Mouse (Mus musculus): ENCODE measurements around the gene Micall1. TPM values are rescaled to one million over a fixed set of nuclear protein-coding genes. Genes with fewer than 3 reads are reported as not detected.

Micall1 gene
- polyA plus RNA-seq (2015; fragmentation: Nextera tagmentation; extraction: Ambion mirVana), result 7.0 and 7.8 TPM in 2 replicates

GRCm38 (mm10) chr15:79108421-79109320, at the start of gene Micall1:
Gene Micall1 (plus strand): TSS chr15:79108898.
- ATAC-seq (ENCODE audit: low FRiP score, low TSS enrichment) (peak; percentile 89), DNase-seq (ENCODE audit: low spot score) (peak; percentile 82)
- H3K9me3 ChIP-seq (ENCODE audit: control insufficient read depth, low read length), result no peaks in the 10 kb centered on the region
- peaks cover 5% of the 10 kb centered on the region for H3K4me1 ChIP-seq (replicated peaks; ENCODE audit: control insufficient read depth, insufficient read depth)
- WGBS, result under 1% methylated on average over 47 of the region's 85 CpGs
- peak within 1 kb of the TSS; percentile 94 for H3K9ac ChIP-seq (ENCODE audit: low read length)
- H3K36me3 ChIP-seq (ENCODE audit: control insufficient read depth, insufficient read depth, low read length), result peaks cover 3% of the 10 kb centered on the region; the same call in 1 of the 2 replicates
- H3K27ac ChIP-seq (replicated peaks), result peak within 1 kb of the TSS; percentile 98
- peak within 1 kb of the TSS; percentile 91 for H3K4me2 ChIP-seq (replicated peaks; ENCODE audit: low read depth)
- H3K27me3 ChIP-seq (ENCODE audit: control insufficient read depth, insufficient read depth, low read length), result no peaks in the 10 kb centered on the region
- peak within 1 kb of the TSS; percentile 87 for H3K4me3 ChIP-seq (ENCODE audit: low read depth, low read length)
- TF ChIP-seq CTCF (IDR thresholded peaks at IDR 0.05; ENCODE audit: low read depth) (no peak), EP300 (optimal IDR thresholded peaks at IDR 0.05) (no peak)

DNA sequence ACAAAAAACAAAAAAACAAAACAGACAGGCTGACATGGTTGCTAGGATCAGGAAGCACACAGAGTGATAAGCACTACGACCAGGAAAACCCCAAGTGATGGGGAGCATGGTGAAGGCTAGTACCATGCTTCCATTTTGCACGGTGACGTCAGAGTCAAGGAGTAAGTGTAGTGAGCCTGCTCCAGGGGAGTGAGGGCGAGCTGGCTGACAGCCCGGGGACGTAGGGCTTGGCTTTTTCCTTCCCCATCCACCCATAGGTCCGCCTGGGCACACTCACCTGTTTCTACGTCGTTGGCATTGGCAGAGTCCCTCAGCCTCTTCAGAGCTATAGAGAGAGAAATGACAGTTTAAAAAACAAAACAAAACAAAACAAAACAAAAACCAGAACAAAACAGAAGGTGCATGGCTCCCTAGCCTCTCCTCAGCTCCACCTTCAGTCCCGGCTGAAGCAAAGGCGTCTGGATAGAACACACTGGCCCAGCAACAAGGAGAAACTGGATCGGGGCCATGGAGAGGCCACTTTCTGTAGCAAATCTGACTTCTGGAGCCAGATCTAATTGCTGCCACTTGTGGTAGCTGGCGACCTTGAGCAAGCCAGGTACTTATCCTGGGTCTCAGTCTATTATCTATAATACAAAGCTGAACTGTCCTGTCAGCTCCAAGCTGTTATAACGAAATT, 47.7 kb upstream of the Micall1 start:
- Histone ChIP-seq H3K9me3 (ENCODE audit: control insufficient read depth, low read length) (no peaks in the 10 kb centered on the region), H3K27me3 (ENCODE audit: control insufficient read depth, insufficient read depth, low read length) (no peaks in the 10 kb centered on the region), H3K4me1 (replicated peaks; ENCODE audit: control insufficient read depth, insufficient read depth) (no peaks in the 10 kb centered on the region), H3K9ac (ENCODE audit: low read length) (no peak overlapping the region), H3K36me3 (ENCODE audit: control insufficient read depth, insufficient read depth, low read length) (peaks cover 19% of the 10 kb centered on the region), H3K27ac (replicated peaks) (no peak overlapping the region), H3K4me2 (replicated peaks; ENCODE audit: low read depth) (no peak overlapping the region; the same call in 1 of the 2 replicates), H3K4me3 (ENCODE audit: low read depth, low read length) (no peak overlapping the region)
- TF ChIP-seq CTCF (IDR thresholded peaks at IDR 0.05; ENCODE audit: low read depth) (no peak), EP300 (optimal IDR thresholded peaks at IDR 0.05) (no peak)
- ATAC-seq (ENCODE audit: low FRiP score, low TSS enrichment), result no peak
- DNase-seq (ENCODE audit: low spot score), result no peak
- 76% methylated on average over 14 of the region's 14 CpGs for WGBS

- no peak for TF ChIP-seq CTCF (IDR thresholded peaks at IDR 0.05; ENCODE audit: low read depth)
- TF ChIP-seq EP300 (optimal IDR thresholded peaks at IDR 0.05), result no peak
- Histone ChIP-seq H3K9ac (ENCODE audit: low read length) (peak within 1 kb of the TSS; percentile 83), H3K4me1 (replicated peaks; ENCODE audit: control insufficient read depth, insufficient read depth) (no peaks in the 10 kb centered on the region), H3K27ac (replicated peaks) (peak within 1 kb of the TSS; percentile 88), H3K36me3 (ENCODE audit: control insufficient read depth, insufficient read depth, low read length) (peaks cover 13% of the 10 kb centered on the region), H3K27me3 (ENCODE audit: control insufficient read depth, insufficient read depth, low read length) (no peaks in the 10 kb centered on the region), H3K4me2 (replicated peaks; ENCODE audit: low read depth) (peak within 1 kb of the TSS; percentile 84), H3K4me3 (ENCODE audit: low read depth, low read length) (peak within 1 kb of the TSS; percentile 82), H3K9me3 (ENCODE audit: control insufficient read depth, low read length) (no peaks in the 10 kb centered on the region)
- DNase-seq (ENCODE audit: low spot score) (peak; percentile 98), ATAC-seq (ENCODE audit: low FRiP score, low TSS enrichment) (peak; percentile 99)
- under 1% methylated on average over 75 of the region's 80 CpGs for WGBS
Observed at GRCm38 (mm10) chr15:79062376-79063159, 46.1 kb upstream of the Micall1 start, which contains the start of gene Ankrd54. Gene Ankrd54 (minus strand): TSS chr15:79062893.

DNA sequence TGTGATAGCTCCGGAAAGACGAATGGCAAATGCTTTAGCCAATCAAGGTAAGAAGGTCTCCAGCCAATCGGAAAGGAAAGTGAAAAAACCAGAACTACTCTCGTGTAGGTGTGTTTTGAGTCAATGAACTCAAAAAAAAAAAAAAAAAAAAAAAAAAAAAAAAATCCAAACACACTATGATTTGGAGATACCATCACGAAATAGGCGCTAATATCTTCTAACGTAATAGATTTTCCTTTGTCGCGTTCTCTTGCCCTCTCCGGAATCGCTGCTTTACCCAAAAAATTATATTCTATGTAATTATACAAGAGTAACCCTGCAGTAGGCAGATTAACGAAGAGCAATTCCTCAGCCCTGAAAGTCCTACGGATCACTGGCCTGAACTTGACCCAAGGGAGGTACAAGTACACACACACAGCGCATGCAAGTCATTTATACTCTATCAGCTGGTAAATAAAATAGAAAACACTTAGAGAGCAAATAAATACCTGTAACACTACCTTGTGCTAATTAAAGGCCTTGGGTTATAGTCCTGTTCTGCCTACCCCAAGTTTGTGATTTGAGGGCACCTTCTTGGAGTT, 45.4 kb upstream of the Micall1 start:
- H3K9ac ChIP-seq (ENCODE audit: low read length), result no peak overlapping the region
- 8% methylated on average over 14 of the region's 14 CpGs for WGBS

GRCm38 (mm10) chr15:79065086-79065770, 43.5 kb upstream of the Micall1 start:
- 34% methylated on average over 8 of the region's 8 CpGs for WGBS
- Histone ChIP-seq H3K4me1 (replicated peaks; ENCODE audit: control insufficient read depth, insufficient read depth) (no peaks in the 10 kb centered on the region), H3K36me3 (ENCODE audit: control insufficient read depth, insufficient read depth, low read length) (no peaks in the 10 kb centered on the region), H3K9me3 (ENCODE audit: control insufficient read depth, low read length) (no peaks in the 10 kb centered on the region), H3K27me3 (ENCODE audit: control insufficient read depth, insufficient read depth, low read length) (no peaks in the 10 kb centered on the region), H3K4me2 (replicated peaks; ENCODE audit: low read depth) (no peak overlapping the region), H3K27ac (replicated peaks) (peak overlapping the region; percentile 78), H3K4me3 (ENCODE audit: low read depth, low read length) (no peak overlapping the region), H3K9ac (ENCODE audit: low read length) (no peak overlapping the region)
- DNase-seq (ENCODE audit: low spot score), result no peak
- TF ChIP-seq CTCF (IDR thresholded peaks at IDR 0.05; ENCODE audit: low read depth), result no peak
- no peak for TF ChIP-seq EP300 (optimal IDR thresholded peaks at IDR 0.05)
- no peak for ATAC-seq (ENCODE audit: low FRiP score, low TSS enrichment)

More for the DNA sequence above, 45.4 kb upstream of the Micall1 start:
- H3K27ac ChIP-seq (replicated peaks), result no peak overlapping the region
- no peaks in the 10 kb centered on the region for H3K4me1 ChIP-seq (replicated peaks; ENCODE audit: control insufficient read depth, insufficient read depth)
- peaks cover 10% of the 10 kb centered on the region for H3K36me3 ChIP-seq (ENCODE audit: control insufficient read depth, insufficient read depth, low read length)
- peak overlapping the region; percentile 46 for H3K4me2 ChIP-seq (replicated peaks; ENCODE audit: low read depth)
- no peak for TF ChIP-seq EP300 (optimal IDR thresholded peaks at IDR 0.05)
- no peak for TF ChIP-seq CTCF (IDR thresholded peaks at IDR 0.05; ENCODE audit: low read depth)
- no peaks in the 10 kb centered on the region for H3K27me3 ChIP-seq (ENCODE audit: control insufficient read depth, insufficient read depth, low read length)
- ATAC-seq (ENCODE audit: low FRiP score, low TSS enrichment), result no peak
- no peak for DNase-seq (ENCODE audit: low spot score)
- peak overlapping the region; percentile 18; the same call in 1 of the 2 replicates for H3K4me3 ChIP-seq (ENCODE audit: low read depth, low read length)
- no peaks in the 10 kb centered on the region for H3K9me3 ChIP-seq (ENCODE audit: control insufficient read depth, low read length)

Measured in stomach, postnatal 0 days (tissue).